In genomic region chr11:11175259-11175658, GRCm38 (mm10) we compare ENCODE assay signal across 12 mouse cellular contexts.
"Had no signal": no experiment of that assay in that cellular context is flagged by ENCODE, and none has a peak within 500 bp of the region (broad histone marks: within the 10 kb centered on the region; RNA-seq: fewer than 3 reads in every experiment).

No protein-coding gene starts in this region.

- H3K36me3 ChIP-seq: kidney, embryonic 15.5 days; midbrain, embryonic 10.5 days; neural tube, embryonic 13.5 days; stomach, embryonic 15.5 days had no signal

- H3K27me3 ChIP-seq: kidney, embryonic 15.5 days; neural tube, embryonic 13.5 days; stomach, embryonic 15.5 days had no signal

- H3K4me1 ChIP-seq: midbrain, embryonic 10.5 days; neural tube, embryonic 13.5 days; stomach, embryonic 15.5 days had no signal

- H3K9me3 ChIP-seq: kidney, embryonic 15.5 days; midbrain, embryonic 10.5 days; neural tube, embryonic 13.5 days; stomach, embryonic 15.5 days had no signal

- DNase-seq: kidney, postnatal 14 days; lung, adult 18-20 months; midbrain, embryonic 14.5 days; retina, postnatal 1 day; right cerebral cortex, postnatal 4 days; thymus, postnatal 4 days had no signal

- H3K27ac ChIP-seq: kidney, embryonic 15.5 days; left cerebral cortex, adult 2 months; liver, embryonic 14.5 days; midbrain, embryonic 10.5 days; neural tube, embryonic 13.5 days; stomach, embryonic 15.5 days had no signal

- H3K4me3 ChIP-seq: kidney, embryonic 15.5 days; left cerebral cortex, adult 2 months; midbrain, embryonic 10.5 days; neural tube, embryonic 13.5 days; stomach, embryonic 15.5 days had no signal

- H3K9ac ChIP-seq: kidney, embryonic 15.5 days; liver, embryonic 14.5 days; neural tube, embryonic 13.5 days; stomach, embryonic 15.5 days had no signal

- H3K4me2 ChIP-seq: kidney, embryonic 15.5 days; neural tube, embryonic 13.5 days; stomach, embryonic 15.5 days had no signal
